Mouse (Mus musculus): ENCODE data around the gene Unc93b1. TPM values are rescaled to one million over a fixed set of nuclear protein-coding genes. Genes with fewer than 3 reads are reported as not detected.
A peak's percentile ranks its signal among the peaks of the same experiment; 100 is the strongest.

Gene Unc93b1
- polyA plus RNA-seq, 1 experiment = 6.6 TPM

DNA sequence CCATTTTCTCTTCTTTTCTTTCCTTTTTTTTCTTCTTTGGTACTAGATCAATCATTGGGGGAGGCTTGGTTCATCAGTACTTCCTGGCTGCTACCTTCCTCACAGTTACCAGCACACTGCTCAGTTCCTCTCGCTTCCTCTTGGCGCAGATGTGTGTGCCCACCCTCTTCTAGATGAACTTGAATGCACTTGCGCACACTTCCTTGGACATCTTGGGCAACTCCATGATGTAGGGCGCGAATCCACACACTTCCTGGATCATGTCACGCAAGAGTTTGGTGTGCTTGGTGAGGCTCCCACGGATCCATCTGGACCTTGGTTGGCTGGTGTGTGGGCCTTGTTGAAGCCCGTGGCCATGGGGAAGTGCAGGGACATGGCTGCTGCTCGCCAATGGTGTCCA, 3.3 kb upstream of the Unc93b1 start:
- no peaks in the 10 kb centered on the region for H3K36me3 ChIP-seq (ENCODE audit: control insufficient read depth, insufficient read depth, low read length)
- H3K27me3 ChIP-seq (ENCODE audit: control insufficient read depth, insufficient read depth, low read length) = no peaks in the 10 kb centered on the region
- no peak overlapping the region for H3K27ac ChIP-seq (ENCODE audit: control insufficient read depth, insufficient read depth, low read depth, low read length)
- TF ChIP-seq POLR2A (IDR thresholded peaks at IDR 0.05; ENCODE audit: control insufficient read depth, low read depth, low read length) (no peak), CTCF (IDR thresholded peaks at IDR 0.05; ENCODE audit: control insufficient read depth, insufficient read depth, insufficient replicate concordance, low read depth, low read length) (no peak)
- peaks cover 14% of the 10 kb centered on the region for H3K4me1 ChIP-seq (ENCODE audit: control insufficient read depth, insufficient read depth, low read length)
- H3K4me3 ChIP-seq (ENCODE audit: control insufficient read depth, low read depth, low read length) = no peak overlapping the region

DNA sequence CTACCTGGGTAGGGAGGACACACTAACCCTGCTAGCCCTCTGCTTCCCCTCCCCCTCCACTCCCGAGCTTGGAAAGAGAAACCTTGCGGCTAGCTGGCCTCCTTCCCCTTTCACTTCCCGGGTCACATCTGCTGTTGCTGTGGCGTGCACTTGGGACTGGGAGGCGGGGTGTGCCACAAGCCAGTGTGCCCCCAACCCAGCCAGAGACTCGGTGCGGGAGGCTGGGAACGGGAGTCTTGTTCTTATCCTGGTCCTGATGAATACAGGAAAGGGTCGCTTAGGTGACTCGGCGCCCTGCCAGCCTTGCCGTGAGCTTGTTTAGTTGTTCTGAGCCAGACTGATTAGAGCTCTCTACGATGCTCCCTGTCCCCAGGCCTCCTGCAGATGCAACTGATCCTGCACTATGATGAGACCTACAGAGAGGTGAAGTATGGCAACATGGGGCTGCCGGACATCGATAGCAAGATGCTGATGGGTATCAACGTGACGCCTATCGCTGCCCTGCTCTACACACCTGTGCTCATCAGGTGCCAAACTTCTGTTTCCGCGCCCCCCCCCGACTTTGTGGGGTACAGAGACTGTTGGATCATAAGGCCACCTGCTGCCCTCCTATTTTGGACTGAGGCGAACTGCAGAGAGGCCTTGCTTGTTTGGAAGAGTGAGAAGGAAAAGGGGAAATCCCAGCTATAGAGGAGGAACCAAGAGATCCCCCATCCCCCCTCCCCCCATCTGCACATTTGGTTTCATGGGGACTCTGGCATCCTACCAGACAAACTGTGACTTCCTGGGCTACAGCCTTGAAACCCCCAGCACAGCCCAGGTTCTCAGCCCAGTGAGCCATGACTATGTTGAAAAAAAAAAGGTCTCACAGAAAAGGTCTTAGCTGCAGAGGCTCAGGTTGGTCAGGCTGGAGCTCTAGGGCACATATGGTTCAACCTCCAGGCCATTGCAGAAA, 1.2 kb downstream of the Unc93b1 start:
- no peak for TF ChIP-seq POLR2A (IDR thresholded peaks at IDR 0.05; ENCODE audit: control insufficient read depth, low read depth, low read length)
- TF ChIP-seq CTCF (IDR thresholded peaks at IDR 0.05; ENCODE audit: control insufficient read depth, insufficient read depth, insufficient replicate concordance, low read depth, low read length) = no peak
- Histone ChIP-seq H3K27ac (ENCODE audit: control insufficient read depth, insufficient read depth, low read depth, low read length) (no peak overlapping the region; the same call in 1 of the 2 replicates), H3K4me1 (ENCODE audit: control insufficient read depth, insufficient read depth, low read length) (peaks cover 5% of the 10 kb centered on the region), H3K27me3 (ENCODE audit: control insufficient read depth, insufficient read depth, low read length) (no peaks in the 10 kb centered on the region), H3K4me3 (ENCODE audit: control insufficient read depth, low read depth, low read length) (peak overlapping the region; percentile 65), H3K36me3 (ENCODE audit: control insufficient read depth, insufficient read depth, low read length) (no peaks in the 10 kb centered on the region)

- Histone ChIP-seq H3K4me3 (ENCODE audit: control insufficient read depth, low read depth, low read length) (no peak overlapping the region; the same call in 1 of the 2 replicates), H3K27ac (ENCODE audit: control insufficient read depth, insufficient read depth, low read depth, low read length) (no peak overlapping the region), H3K4me1 (ENCODE audit: control insufficient read depth, insufficient read depth, low read length) (peaks cover 11% of the 10 kb centered on the region), H3K27me3 (ENCODE audit: control insufficient read depth, insufficient read depth, low read length) (no peaks in the 10 kb centered on the region), H3K36me3 (ENCODE audit: control insufficient read depth, insufficient read depth, low read length) (no peaks in the 10 kb centered on the region)
- no peak for TF ChIP-seq CTCF (IDR thresholded peaks at IDR 0.05; ENCODE audit: control insufficient read depth, insufficient read depth, insufficient replicate concordance, low read depth, low read length)
These were observed 7.3 kb downstream of the Unc93b1 start for GRCm38 (mm10) chr19:3942315-3942714.

GRCm38 (mm10) chr19:3942986-3943735, 8.2 kb downstream of the Unc93b1 start:
- Histone ChIP-seq H3K27ac (ENCODE audit: control insufficient read depth, insufficient read depth, low read depth, low read length) (no peak overlapping the region), H3K27me3 (ENCODE audit: control insufficient read depth, insufficient read depth, low read length) (no peaks in the 10 kb centered on the region), H3K4me1 (ENCODE audit: control insufficient read depth, insufficient read depth, low read length) (peaks cover 11% of the 10 kb centered on the region), H3K4me3 (ENCODE audit: control insufficient read depth, low read depth, low read length) (peak overlapping the region; percentile 58), H3K36me3 (ENCODE audit: control insufficient read depth, insufficient read depth, low read length) (no peaks in the 10 kb centered on the region)
- no peak for TF ChIP-seq CTCF (IDR thresholded peaks at IDR 0.05; ENCODE audit: control insufficient read depth, insufficient read depth, insufficient replicate concordance, low read depth, low read length)
- TF ChIP-seq POLR2A (IDR thresholded peaks at IDR 0.05; ENCODE audit: control insufficient read depth, low read depth, low read length) = no peak

DNA sequence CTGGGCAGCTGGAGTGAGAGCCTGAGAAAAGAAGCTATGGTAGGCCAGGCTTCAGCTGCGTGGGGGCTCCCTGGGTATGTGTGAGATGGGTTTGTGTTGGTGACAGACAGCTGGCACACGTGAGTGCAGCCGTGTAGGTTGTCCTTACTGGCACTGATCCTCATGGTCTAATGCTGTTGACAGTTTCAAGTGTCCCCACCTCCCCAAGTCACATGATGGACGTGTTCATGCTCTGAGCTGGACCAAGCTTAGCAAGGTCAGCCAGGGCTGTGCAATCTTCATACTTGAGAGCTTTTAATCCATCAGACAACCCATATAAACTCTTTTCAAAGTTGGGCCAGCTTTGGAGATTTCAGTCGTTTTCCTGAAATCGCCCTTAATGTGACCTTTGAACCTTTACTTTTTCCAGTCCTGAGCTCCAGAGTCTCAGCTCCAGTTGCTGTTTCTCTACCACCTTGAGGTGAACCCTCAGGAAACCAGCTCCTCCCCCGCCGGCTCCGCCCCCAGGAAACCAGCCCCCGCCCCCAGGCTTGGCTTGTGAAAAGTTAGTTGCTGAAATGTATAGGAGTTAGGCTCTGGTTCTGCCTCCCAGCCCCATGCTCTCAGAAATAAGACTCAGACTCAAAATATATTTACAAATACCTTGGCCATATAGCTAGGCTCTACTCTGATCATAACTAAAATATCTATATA, 11.0 kb downstream of the Unc93b1 start:
- Histone ChIP-seq H3K36me3 (ENCODE audit: control insufficient read depth, insufficient read depth, low read length) (no peaks in the 10 kb centered on the region), H3K27ac (ENCODE audit: control insufficient read depth, insufficient read depth, low read depth, low read length) (no peak overlapping the region), H3K27me3 (ENCODE audit: control insufficient read depth, insufficient read depth, low read length) (no peaks in the 10 kb centered on the region), H3K4me3 (ENCODE audit: control insufficient read depth, low read depth, low read length) (no peak overlapping the region), H3K4me1 (ENCODE audit: control insufficient read depth, insufficient read depth, low read length) (peaks cover 15% of the 10 kb centered on the region)
- TF ChIP-seq CTCF (IDR thresholded peaks at IDR 0.05; ENCODE audit: control insufficient read depth, insufficient read depth, insufficient replicate concordance, low read depth, low read length) (no peak), POLR2A (IDR thresholded peaks at IDR 0.05; ENCODE audit: control insufficient read depth, low read depth, low read length) (no peak)

DNA sequence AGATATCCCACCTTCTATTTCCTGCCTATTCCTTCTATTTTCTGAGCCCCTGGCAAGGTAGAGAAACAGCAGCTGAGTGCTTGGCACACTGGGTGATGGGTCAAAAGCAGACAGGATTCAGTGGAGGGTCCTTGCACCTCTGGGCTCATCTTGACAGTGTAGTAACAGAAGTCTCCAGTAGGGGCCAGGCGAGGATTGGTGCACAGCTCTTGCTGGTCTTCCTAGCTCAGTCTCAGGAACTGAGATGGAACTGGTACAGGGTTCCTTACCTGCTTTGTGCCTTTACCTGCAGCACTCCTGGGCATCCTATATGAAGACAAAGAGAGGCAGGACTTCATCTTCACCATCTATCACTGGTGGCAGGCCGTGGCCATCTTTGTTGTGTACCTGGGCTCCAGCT, 11.7 kb downstream of the Unc93b1 start:
- H3K27ac ChIP-seq (ENCODE audit: control insufficient read depth, insufficient read depth, low read depth, low read length) = no peak overlapping the region
- no peak overlapping the region for H3K4me3 ChIP-seq (ENCODE audit: control insufficient read depth, low read depth, low read length)
- TF ChIP-seq CTCF (IDR thresholded peaks at IDR 0.05; ENCODE audit: control insufficient read depth, insufficient read depth, insufficient replicate concordance, low read depth, low read length) = peak; percentile 70; the same call in 1 of the 2 replicates
- TF ChIP-seq POLR2A (IDR thresholded peaks at IDR 0.05; ENCODE audit: control insufficient read depth, low read depth, low read length) = no peak
- no peaks in the 10 kb centered on the region for H3K27me3 ChIP-seq (ENCODE audit: control insufficient read depth, insufficient read depth, low read length)
- peaks cover 15% of the 10 kb centered on the region for H3K4me1 ChIP-seq (ENCODE audit: control insufficient read depth, insufficient read depth, low read length)
- H3K36me3 ChIP-seq (ENCODE audit: control insufficient read depth, insufficient read depth, low read length) = no peaks in the 10 kb centered on the region

GRCm38 (mm10) chr19:3947813-3948212, 12.8 kb downstream of the Unc93b1 start:
- H3K4me1 ChIP-seq (ENCODE audit: control insufficient read depth, insufficient read depth, low read length) = peaks cover 10% of the 10 kb centered on the region
- no peaks in the 10 kb centered on the region for H3K27me3 ChIP-seq (ENCODE audit: control insufficient read depth, insufficient read depth, low read length)
- TF ChIP-seq CTCF (IDR thresholded peaks at IDR 0.05; ENCODE audit: control insufficient read depth, insufficient read depth, insufficient replicate concordance, low read depth, low read length) (no peak), POLR2A (IDR thresholded peaks at IDR 0.05; ENCODE audit: control insufficient read depth, low read depth, low read length) (no peak)
- H3K36me3 ChIP-seq (ENCODE audit: control insufficient read depth, insufficient read depth, low read length) = no peaks in the 10 kb centered on the region
- no peak overlapping the region for H3K27ac ChIP-seq (ENCODE audit: control insufficient read depth, insufficient read depth, low read depth, low read length)
- H3K4me3 ChIP-seq (ENCODE audit: control insufficient read depth, low read depth, low read length) = no peak overlapping the region

Data from testis, adult 2 months (tissue).